Mouse (Mus musculus) layer of hippocampus, postnatal 36 days (tissue): ENCODE measurements around the gene Ube2k. TPM values are rescaled to one million over a fixed set of nuclear protein-coding genes. Genes with fewer than 3 reads are reported as not detected.

Source experiments
- total RNA-seq, 2 experiments: library from RNA; stranded (reverse); gene quantifications; 2 replicates each; pipeline ENCODE4 v1.2.3; 2021

The Ube2k gene
- total RNA-seq, 2 experiments from 2014 or later: 131 to 135 TPM

Other genes with a start within 250 kb of the Ube2k start
- 10 to 100 TPM; 30.1 to 35.6 TPM for gene Rfc1, start 201.6 kb upstream of the Ube2k start, total RNA-seq
- under 1 TPM; 0.73 to 0.77 TPM for gene Klb, start 188.9 kb upstream of the Ube2k start, total RNA-seq
- 100 to 1,000 TPM; 658 to 682 TPM for gene Rpl9, start 145.8 kb upstream of the Ube2k start, total RNA-seq
- 10 to 100 TPM; 27.7 to 30.0 TPM for gene Lias, start 145.7 kb upstream of the Ube2k start, total RNA-seq
- gene Ugdh, start 101.3 kb upstream of the Ube2k start, total RNA-seq: 10 to 100 TPM; 34.1 to 37.9 TPM
- 1 to 10 TPM; 4.5 to 7.7 TPM for gene Gm43552, start 44.4 kb upstream of the Ube2k start, total RNA-seq
- 100 to 1,000 TPM; 162 to 169 TPM for gene Smim14, start within 50 bp of the Ube2k start, total RNA-seq
- gene Pds5a, start 161.0 kb downstream of the Ube2k start, total RNA-seq: 10 to 100 TPM; 86.5 to 91.9 TPM
- 10 to 100 TPM; 10.4 to 16.1 TPM for gene N4bp2, start 226.3 kb downstream of the Ube2k start, total RNA-seq